Mouse (Mus musculus) liver, adult 2 months (tissue): Measurements from ENCODE around the gene Robo4.

Experiments
- CTCF ChIP-seq: fragments of 200-500 bp; IDR thresholded peaks from 2 replicates; pipeline ENCODE4 v1.5.1; 2011; ENCODE audit warnings: low read depth, low read length, control low read depth
- POLR2A ChIP-seq: fragments of 200-500 bp; IDR thresholded peaks from 2 replicates; pipeline ENCODE4 v1.6.1; 2011; ENCODE audit warnings: low read length, control low read depth; ENCODE audit not compliant: insufficient read depth; ENCODE audit errors: extremely low read depth

GRCm38 (mm10) chr9:37434932-37435331 is 33.2 kb downstream of the Robo4 start:
- TF ChIP-seq CTCF (no peak), POLR2A (no peak)
